Mouse (Mus musculus) neural tube, postnatal 0 days (tissue): ENCODE measurements around the gene Ano5. TPM values are rescaled to one million over a fixed set of nuclear protein-coding genes. Genes with fewer than 3 reads are reported as not detected.

Experiments used
- polyA plus RNA-seq: library from polyadenylated mRNA; unstranded; fragments of >200 nt; fragmentation: Nextera tagmentation; extraction: Ambion mirVana; gene quantifications from 2 replicates; pipeline ENCODE4 v1.2.1, GENCODE M21; 2015

Gene Ano5
- 1.0 and 1.3 TPM in 2 replicates for polyA plus RNA-seq

DNA sequence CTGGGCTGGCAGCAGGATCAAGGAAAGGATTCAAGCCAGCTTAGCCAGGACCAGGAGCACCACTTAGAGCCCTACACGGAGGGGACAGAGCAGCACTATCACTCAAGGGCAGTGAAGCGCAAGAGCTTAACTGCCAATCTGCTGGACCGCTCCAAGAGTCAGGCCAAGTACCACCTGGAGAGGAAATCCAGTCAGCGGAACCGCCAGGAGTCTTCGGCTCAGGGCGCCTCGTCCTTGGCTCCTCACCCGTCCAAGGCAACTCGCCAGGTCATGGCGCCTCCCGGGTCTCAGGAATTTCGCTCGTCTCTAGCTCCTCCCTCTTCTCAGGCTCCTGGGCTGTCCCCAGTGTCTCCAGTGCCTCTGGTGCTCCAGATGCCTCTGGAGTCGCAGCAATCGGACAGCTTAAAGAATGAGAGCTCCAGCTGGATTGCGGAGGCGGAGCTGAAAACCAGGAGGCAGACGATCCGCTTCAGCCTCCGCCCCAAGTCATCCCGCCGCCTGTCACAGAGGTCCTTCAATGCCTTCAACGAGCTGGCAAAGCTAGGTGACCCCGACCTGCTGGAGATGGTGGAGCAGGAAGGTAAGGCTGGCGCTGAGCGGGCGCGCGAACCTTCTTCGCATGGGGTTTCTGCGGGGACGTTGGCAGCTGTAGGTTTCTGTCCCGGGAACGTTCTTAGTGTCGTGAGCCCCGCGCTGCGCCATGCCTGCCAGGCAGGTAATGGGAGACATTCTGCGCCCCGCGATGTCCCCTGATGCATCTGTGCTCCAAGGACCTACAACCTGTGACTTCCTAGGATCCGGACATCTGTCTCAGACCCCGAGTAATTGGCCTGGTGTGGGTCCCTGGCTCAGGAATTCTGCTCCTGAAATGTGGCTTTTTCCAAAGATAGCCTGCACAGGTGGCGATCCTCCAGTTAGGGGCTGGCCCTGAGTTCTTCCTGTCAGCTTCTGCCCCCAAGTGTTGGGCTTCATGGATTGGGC, at the start of gene Ano5:
Gene Ano5 (plus strand): TSS at position 359 of the 981 bp plus-strand sequence.

DNA sequence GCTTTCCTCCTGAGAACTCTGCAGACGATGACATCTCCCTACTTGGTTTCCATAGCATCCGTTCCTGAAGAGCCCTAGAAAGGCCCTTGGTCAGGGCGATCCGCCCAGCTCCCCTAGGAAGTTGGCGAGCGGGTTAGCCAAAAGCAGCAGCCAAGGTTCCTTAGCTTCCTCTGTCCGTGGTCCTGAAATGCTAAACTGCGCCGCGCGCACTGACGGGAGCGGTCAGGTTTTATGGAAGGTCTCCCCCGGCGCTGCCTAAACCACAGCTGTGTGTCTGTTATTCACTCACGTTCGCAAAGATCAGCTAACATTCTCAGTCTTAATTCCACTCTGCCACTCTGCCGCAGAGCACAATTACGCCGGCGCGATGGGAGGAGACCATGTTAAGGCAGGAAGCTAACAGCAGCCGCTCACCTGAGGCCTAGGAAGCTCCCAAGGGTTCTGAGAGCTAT, 110.9 kb downstream of the Ano5 start, which contains the start of gene Slc17a6:
Gene Slc17a6 (plus strand): TSS at position 313 of the 452 bp plus-strand sequence.

Other genes with a start within 250 kb of the Ano5 start
- gene Slc17a6, start 111.0 kb downstream of the Ano5 start, polyA plus RNA-seq, result 128 and 141 TPM in 2 replicates